In genomic region chr8:120302941-120303675, GRCm38 (mm10) we compare ENCODE assay signal across 11 mouse cellular contexts.
DNase-seq lines count a peak whose midpoint lies in the region; ATAC-seq and TF ChIP-seq lines count a peak whose summit lies in the region.
"Had no signal": no experiment of that assay in that cellular context is flagged by ENCODE, and none has a peak within 500 bp of the region (broad histone marks: within the 10 kb centered on the region; RNA-seq: fewer than 3 reads in every experiment).

No protein-coding gene starts in this region.

- H3K9me3 ChIP-seq in hindbrain, embryonic 10.5 days, result no peaks in the 10 kb centered on the region
- no peaks in the 10 kb centered on the region for H3K9me3 ChIP-seq in midbrain, embryonic 13.5 days
- H3K9me3 ChIP-seq: G1E had no signal

- H3K4me2 ChIP-seq in midbrain, embryonic 13.5 days (replicated peaks), result no peak overlapping the region

- intact Hi-C loops in gastrocnemius, adult 2 months (cut with DNase I), result loop anchor here (5.0 kb wide), 1 partner anchor 294 kb away; no protein-coding TSS in a partner anchor
- intact Hi-C loops in gastrocnemius, postnatal 14 days (cut with DNase I; ENCODE audit: low total_unique reads), result no loop called here

- ATAC-seq in midbrain, embryonic 13.5 days, result no peak

- H3K27ac ChIP-seq in gastrocnemius, adult 2 months, result 0 out of 2 replicates have a peak overlapping the region, but pooled peaks have one; percentile 20
- H3K27ac ChIP-seq in hindbrain, embryonic 10.5 days, result peak overlapping the region; percentile 82
- H3K27ac ChIP-seq in midbrain, embryonic 13.5 days, result peak overlapping the region; percentile 61

- no peak for DNase-seq in gastrocnemius, adult 2 months
- no peak for DNase-seq in gastrocnemius, postnatal 14 days
- DNase-seq in brain, embryonic 14.5 days (ENCODE audit: low read depth), result peak; percentile 61
- no peak for DNase-seq in hindbrain, embryonic 10.5 days (ENCODE audit: low spot score)
- DNase-seq in adrenal gland, adult (ENCODE audit: inconsistent age in 2 of 2, low spot score in 1 of 2), result no peak
- no peak for DNase-seq in cerebellum, adult 18-20 months
- DNase-seq in right cerebral cortex, postnatal 10 days (ENCODE audit: low spot score in 2 of 2), result no peak
- DNase-seq: kidney, adult 8-10 months; lung, postnatal 10 days had no signal

- TF ChIP-seq POLR2A in brain, embryonic 14.5 days (IDR thresholded peaks at IDR 0.05; ENCODE audit: borderline replicate concordance, extremely low read depth, insufficient read depth, insufficient read length, poor library complexity, severe bottlenecking), result no peak

- H3K9ac ChIP-seq in midbrain, embryonic 13.5 days (replicated peaks), result 0 out of 2 replicates have a peak overlapping the region, but pooled peaks have one; percentile 36

- TF ChIP-seq CTCF in gastrocnemius, adult 2 months (IDR thresholded peaks at IDR 0.05), result no peak
- no peak for TF ChIP-seq CTCF in brain, embryonic 14.5 days (IDR thresholded peaks at IDR 0.05; ENCODE audit: borderline replicate concordance, extremely low read depth, insufficient read depth, insufficient read length)

- H3K4me3 ChIP-seq in gastrocnemius, adult 2 months, result no peak overlapping the region
- no peak overlapping the region for H3K4me3 ChIP-seq in hindbrain, embryonic 10.5 days
- no peak overlapping the region for H3K4me3 ChIP-seq in midbrain, embryonic 13.5 days (replicated peaks)

- H3K36me3 ChIP-seq in hindbrain, embryonic 10.5 days, result no peaks in the 10 kb centered on the region
- H3K36me3 ChIP-seq in midbrain, embryonic 13.5 days, result no peaks in the 10 kb centered on the region
- H3K36me3 ChIP-seq: G1E had no signal

- 68% methylated on average over 11 of the region's 11 CpGs for WGBS in hindbrain, embryonic 10.5 days
- 61% methylated on average over 11 of the region's 11 CpGs for WGBS in midbrain, embryonic 13.5 days

- H3K4me1 ChIP-seq in hindbrain, embryonic 10.5 days (replicated peaks), result peaks cover 87% of the 10 kb centered on the region
- H3K4me1 ChIP-seq in midbrain, embryonic 13.5 days (replicated peaks), result peaks cover 83% of the 10 kb centered on the region

- H3K27me3 ChIP-seq in hindbrain, embryonic 10.5 days (ENCODE audit: insufficient read depth, poor library complexity, severe bottlenecking), result peaks cover 80% of the 10 kb centered on the region
- peaks cover 18% of the 10 kb centered on the region for H3K27me3 ChIP-seq in midbrain, embryonic 13.5 days

Comparison
In these comparisons a context has a peak if more than half of its experiments do, and no peak if none do; other contexts are left out.
1. H3K27ac ChIP-seq: peak in every context shown above with its lines; median percentile 82 in hindbrain, embryonic 10.5 days; 61 in midbrain, embryonic 13.5 days; 20 in gastrocnemius, adult 2 months.